Mouse (Mus musculus) testis, adult 2 months (tissue): ENCODE results near the gene Xxylt1.

ENCODE experiments used
- CTCF ChIP-seq: fragments of 200-500 bp; IDR thresholded peaks from 2 replicates; pipeline ENCODE4 v1.5.1; 2012; ENCODE audit warnings: low read depth, mild to moderate bottlenecking, inconsistent platforms, low read length, moderate library complexity; ENCODE audit not compliant: control insufficient read depth, insufficient read depth, insufficient replicate concordance
- POLR2A ChIP-seq: fragments of 200-500 bp; IDR thresholded peaks from 2 replicates; pipeline ENCODE4 v1.6.1; 2012; ENCODE audit warnings: low read depth, mild to moderate bottlenecking, inconsistent platforms, low read length, moderate library complexity; ENCODE audit not compliant: control insufficient read depth

GRCm38 (mm10) chr16:30974549-30974948, 106.7 kb downstream of the Xxylt1 start:
- TF ChIP-seq POLR2A: no peak
- TF ChIP-seq CTCF: no peak
